In genomic region chr11:116368116-116368515, GRCm38 (mm10) we compare ENCODE assay signal across 9 mouse cellular contexts. TPM values are rescaled to one million over a fixed set of nuclear protein-coding genes. Genes with fewer than 3 reads are reported as not detected.
A peak's percentile ranks its signal among the peaks of the same experiment; 100 is the strongest.
DNase-seq lines count a peak whose midpoint lies in the region; ATAC-seq and TF ChIP-seq lines count a peak whose summit lies in the region.
"Had no signal": no experiment of that assay in that cellular context is flagged by ENCODE, and none has a peak within 500 bp of the region (broad histone marks: within the 10 kb centered on the region; RNA-seq: fewer than 3 reads in every experiment).

No protein-coding gene starts in this region.

- H3K9me3 ChIP-seq in kidney, embryonic 15.5 days (replicated peaks): no peaks in the 10 kb centered on the region
- H3K9me3 ChIP-seq in hindbrain, postnatal 0 days (ENCODE audit: low read length): no peaks in the 10 kb centered on the region
- H3K9me3 ChIP-seq: embryonic facial prominence, embryonic 12.5 days had no signal

- ATAC-seq in kidney, embryonic 15.5 days (replicated peaks; ENCODE audit: low FRiP score): no peak
- peak; percentile 66; the same call in 1 of the 2 replicates for ATAC-seq in hindbrain, postnatal 0 days

- no peak for TF ChIP-seq POLR2A in cerebellum, adult 2 months (IDR thresholded peaks at IDR 0.05; ENCODE audit: borderline replicate concordance, insufficient read depth, low read length)

- H3K27ac ChIP-seq in kidney, embryonic 15.5 days: no peak overlapping the region
- H3K27ac ChIP-seq in cerebellum, adult 2 months (ENCODE audit: insufficient read depth, low read length): no peak overlapping the region
- H3K27ac ChIP-seq in hindbrain, postnatal 0 days: no peak overlapping the region
- H3K27ac ChIP-seq: embryonic facial prominence, embryonic 12.5 days had no signal

- H3K27me3 ChIP-seq in kidney, embryonic 15.5 days: no peaks in the 10 kb centered on the region
- H3K27me3 ChIP-seq in cerebellum, adult 2 months (ENCODE audit: control insufficient read depth, insufficient read depth, low read length): no peaks in the 10 kb centered on the region
- no peaks in the 10 kb centered on the region for H3K27me3 ChIP-seq in hindbrain, postnatal 0 days (ENCODE audit: insufficient read depth, low read length)
- H3K27me3 ChIP-seq in splenic B cell, adult 2 months (ENCODE audit: control insufficient read depth, insufficient read depth, low read length, poor library complexity, severe bottlenecking): no peaks in the 10 kb centered on the region
- H3K27me3 ChIP-seq: embryonic facial prominence, embryonic 12.5 days had no signal

- H3K4me1 ChIP-seq in kidney, embryonic 15.5 days: peaks cover 28% of the 10 kb centered on the region
- no peaks in the 10 kb centered on the region for H3K4me1 ChIP-seq in cerebellum, adult 2 months (ENCODE audit: control insufficient read depth, insufficient read depth, low read length)
- no peaks in the 10 kb centered on the region for H3K4me1 ChIP-seq in hindbrain, postnatal 0 days (ENCODE audit: insufficient read depth, low read length)
- H3K4me1 ChIP-seq: embryonic facial prominence, embryonic 12.5 days had no signal

- no peaks in the 10 kb centered on the region for H3K36me3 ChIP-seq in kidney, embryonic 15.5 days
- H3K36me3 ChIP-seq in hindbrain, postnatal 0 days (ENCODE audit: insufficient read depth, low read length): no peaks in the 10 kb centered on the region
- H3K36me3 ChIP-seq in splenic B cell, adult 2 months (ENCODE audit: control insufficient read depth, insufficient read depth, low read length, poor library complexity, severe bottlenecking): no peaks in the 10 kb centered on the region

- peak; percentile 91 for DNase-seq in kidney, adult 18-20 months
- peak; percentile 74 to 83 for DNase-seq in cerebellum, adult 2 months
- peak; percentile 46 to 88 for DNase-seq in frontal cortex, adult 2 months (ENCODE audit: extremely low spot score in 1 of 2, low spot score in 1 of 2)
- DNase-seq in hindbrain, postnatal 0 days (ENCODE audit: low spot score): peak; percentile 93
- peak; percentile 85 to 87 for DNase-seq in left cerebral cortex, postnatal 14 days (ENCODE audit: low spot score in 2 of 2)
- peak; percentile 29 to 74 for DNase-seq in monocyte, adult 2 months (ENCODE audit: low read depth in 1 of 2, low spot score in 2 of 2)
- peak; percentile 93 for DNase-seq in splenic B cell, adult 2 months (ENCODE audit: low read depth, low spot score)

- no peak overlapping the region for H3K9ac ChIP-seq in kidney, embryonic 15.5 days
- no peak overlapping the region for H3K9ac ChIP-seq in hindbrain, postnatal 0 days (replicated peaks; ENCODE audit: low read length)
- H3K9ac ChIP-seq: embryonic facial prominence, embryonic 12.5 days had no signal

- no peak overlapping the region for H3K4me2 ChIP-seq in kidney, embryonic 15.5 days
- H3K4me2 ChIP-seq in hindbrain, postnatal 0 days (ENCODE audit: low read depth, low read length): no peak overlapping the region
- H3K4me2 ChIP-seq: embryonic facial prominence, embryonic 12.5 days had no signal

- peak; percentile 93 for TF ChIP-seq CTCF in cerebellum, adult 2 months (IDR thresholded peaks at IDR 0.05; ENCODE audit: borderline replicate concordance, insufficient read depth, low read depth, low read length)
- TF ChIP-seq CTCF in hindbrain, postnatal 0 days (IDR thresholded peaks at IDR 0.05; ENCODE audit: low read depth): peak; percentile 92

- 27% methylated on average over 9 of the region's 9 CpGs for WGBS in kidney, embryonic 15.5 days
- 29% methylated on average over 9 of the region's 9 CpGs for WGBS in cerebellum, adult 2 months
- 19% methylated on average over 9 of the region's 9 CpGs for WGBS in hindbrain, postnatal 0 days

- intact Hi-C loops in left cerebral cortex, postnatal 14 days (cut with DNase I): no loop called here

- no peak overlapping the region for H3K4me3 ChIP-seq in kidney, embryonic 15.5 days (replicated peaks)
- no peak overlapping the region for H3K4me3 ChIP-seq in cerebellum, adult 2 months (replicated peaks; ENCODE audit: insufficient read depth, low read depth, low read length)
- H3K4me3 ChIP-seq in hindbrain, postnatal 0 days (ENCODE audit: low read length): no peak overlapping the region
- H3K4me3 ChIP-seq: embryonic facial prominence, embryonic 12.5 days had no signal

RNA-seq across cellular contexts. Expression of gene Foxj1, which starts 32.9 kb away (rescaled TPM):
- polyA plus RNA-seq in kidney, embryonic 15.5 days (2015; fragmentation: Nextera tagmentation; extraction: Ambion mirVana): 2.9 TPM in 2 replicates
- 13.9 and 15.7 TPM in 2 replicates for polyA plus RNA-seq in cerebellum, adult 2 months (2012; rRNA removed)
- polyA plus RNA-seq in frontal cortex, adult 2 months (2012; rRNA removed): 4.6 and 5.6 TPM in 2 replicates
- 37.6 and 40.0 TPM in 2 replicates for total RNA-seq in hindbrain, postnatal 0 days (2014; rRNA removed)
- polyA plus RNA-seq in hindbrain, postnatal 0 days (2015; fragmentation: Nextera tagmentation; extraction: Ambion mirVana): 15.5 and 16.6 TPM in 2 replicates
- 1 to 10 TPM; 4.2 to 5.5 TPM for total RNA-seq in left cerebral cortex, postnatal 14 days (2021)

RNA-seq across cellular contexts. Expression of gene Rnf157, which starts 44.7 kb away (rescaled TPM):
- polyA plus RNA-seq in kidney, embryonic 15.5 days (2015; fragmentation: Nextera tagmentation; extraction: Ambion mirVana): 12.4 and 12.5 TPM in 2 replicates
- polyA plus RNA-seq in cerebellum, adult 2 months (2012; rRNA removed): 121 and 147 TPM in 2 replicates
- polyA plus RNA-seq in frontal cortex, adult 2 months (2012; rRNA removed): 180 and 191 TPM in 2 replicates
- total RNA-seq in hindbrain, postnatal 0 days (2014; rRNA removed): 108 and 117 TPM in 2 replicates
- 53.0 and 60.5 TPM in 2 replicates for polyA plus RNA-seq in hindbrain, postnatal 0 days (2015; fragmentation: Nextera tagmentation; extraction: Ambion mirVana)
- total RNA-seq in left cerebral cortex, postnatal 14 days (2021): 100 to 1,000 TPM; 228 to 235 TPM
